Mouse (Mus musculus): Measurements from ENCODE around the gene Vmn2r31.
"Not testable (repeated sequence)": the region's sequence is repeated elsewhere in the genome, so short reads cannot be mapped to it uniquely, and the experiment has no call there.

The Vmn2r31 gene

DNA sequence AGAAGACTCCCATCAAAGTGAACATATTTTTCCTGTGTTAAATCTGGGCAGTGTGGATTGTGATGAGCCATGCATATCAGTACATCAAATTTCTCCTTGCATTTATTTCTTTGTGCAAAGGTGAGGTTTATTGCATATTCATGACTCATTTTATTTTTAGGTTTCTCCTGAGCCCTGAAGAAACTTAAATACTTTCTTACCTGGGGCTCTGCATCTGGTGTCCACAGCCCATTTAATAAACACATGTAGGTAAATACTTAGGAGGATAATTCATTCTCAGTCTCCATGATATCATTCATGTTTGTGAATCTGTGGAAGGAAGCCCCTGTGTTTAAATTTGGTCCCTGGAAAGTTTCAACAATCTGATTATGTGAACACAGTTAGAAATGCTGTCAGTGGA lies at the start of gene Vmn2r31:
Gene Vmn2r31 (minus strand): TSS at position 101 of the 400 bp plus-strand sequence.
- not testable (repeated sequence) for DNase-seq (ENCODE audit: low spot score)

DNA sequence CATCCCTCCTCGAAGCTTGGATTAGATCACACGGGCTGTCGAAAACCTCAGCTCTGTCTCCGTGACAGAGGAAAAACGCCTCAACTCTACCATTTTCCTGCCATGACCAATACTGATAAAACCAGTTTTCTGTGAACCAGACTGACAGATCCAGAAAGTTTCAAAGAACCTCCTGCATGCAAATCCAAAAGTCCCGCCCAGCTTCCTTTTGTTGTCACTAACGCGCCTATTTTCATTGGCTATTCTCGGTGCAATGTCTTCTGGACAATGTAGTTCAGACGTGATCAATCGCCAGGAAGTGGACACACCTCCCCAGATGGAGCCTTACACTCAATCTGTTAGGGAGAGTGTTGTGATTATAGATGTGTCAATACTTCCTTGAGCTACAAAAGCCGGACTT lies 25.1 kb downstream of the Vmn2r31 start, which contains the start of gene Gm45783:
Gene Gm45783 (minus strand): TSS at position 143 of the 400 bp plus-strand sequence.
- not testable (repeated sequence) for DNase-seq (ENCODE audit: low spot score)

DNA sequence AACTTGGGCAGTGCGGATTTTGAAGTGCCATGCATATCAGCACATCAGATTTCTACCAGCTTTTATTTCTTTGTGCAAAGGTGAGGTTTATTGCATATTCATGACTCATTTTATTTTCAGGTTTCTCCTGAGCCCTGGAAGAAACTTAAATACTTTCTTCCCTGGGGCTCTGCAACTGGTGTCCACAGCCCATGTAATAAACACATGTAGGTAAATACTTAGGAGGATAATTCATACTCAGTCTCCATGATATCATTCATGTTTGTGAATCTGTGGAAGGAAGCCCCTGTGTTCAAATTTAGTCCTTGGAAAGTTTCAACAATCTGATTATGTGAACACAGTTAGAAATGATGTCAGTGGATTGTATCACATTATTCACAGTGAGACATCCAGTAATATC lies 62.0 kb downstream of the Vmn2r31 start, which contains the start of gene Vmn2r30:
Gene Vmn2r30 (minus strand): TSS at position 101 of the 400 bp plus-strand sequence.
- DNase-seq (ENCODE audit: low spot score) = not testable (repeated sequence)
